Mouse (Mus musculus) brain, embryonic 18.5 days (tissue): ENCODE data around the gene Npl.
"Not testable (repeated sequence)": the region's sequence is repeated elsewhere in the genome, so short reads cannot be mapped to it uniquely, and the experiment has no call there.

Experiments used
- DNase-seq: peaks from one replicate; pipeline ENCODE4 v3.0.0-alpha.2; 2012; ENCODE audit warnings: low read depth, low spot score

Npl gene

GRCm38 (mm10) chr1:153489132-153489531 lies 60.7 kb downstream of the Npl start:
- no peak for DNase-seq

DNA sequence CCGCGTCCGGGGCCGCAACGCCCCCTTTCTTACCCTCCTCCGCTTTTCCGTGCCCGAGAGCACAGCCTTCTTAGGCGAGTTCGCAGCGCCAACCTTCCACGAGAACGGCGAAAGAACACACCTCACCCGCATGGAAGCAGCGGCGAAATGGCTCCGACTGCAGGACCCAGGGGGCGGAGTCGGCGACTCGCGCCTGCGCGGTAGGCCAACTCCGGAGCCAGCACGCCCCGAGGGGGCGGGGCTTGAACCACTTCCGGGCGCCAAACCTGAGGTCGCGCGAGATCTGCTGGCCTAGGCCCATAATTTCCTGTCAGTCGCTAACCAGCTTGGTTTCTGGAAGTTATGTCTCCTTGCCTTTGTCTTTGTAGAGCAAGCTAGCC lies 62.4 kb downstream of the Npl start, which contains the start of gene Dhx9:
Gene Dhx9, minus strand, starts transcription at position 161 of the 380 bp plus-strand sequence.
- DNase-seq, result peak; percentile 91

DNA sequence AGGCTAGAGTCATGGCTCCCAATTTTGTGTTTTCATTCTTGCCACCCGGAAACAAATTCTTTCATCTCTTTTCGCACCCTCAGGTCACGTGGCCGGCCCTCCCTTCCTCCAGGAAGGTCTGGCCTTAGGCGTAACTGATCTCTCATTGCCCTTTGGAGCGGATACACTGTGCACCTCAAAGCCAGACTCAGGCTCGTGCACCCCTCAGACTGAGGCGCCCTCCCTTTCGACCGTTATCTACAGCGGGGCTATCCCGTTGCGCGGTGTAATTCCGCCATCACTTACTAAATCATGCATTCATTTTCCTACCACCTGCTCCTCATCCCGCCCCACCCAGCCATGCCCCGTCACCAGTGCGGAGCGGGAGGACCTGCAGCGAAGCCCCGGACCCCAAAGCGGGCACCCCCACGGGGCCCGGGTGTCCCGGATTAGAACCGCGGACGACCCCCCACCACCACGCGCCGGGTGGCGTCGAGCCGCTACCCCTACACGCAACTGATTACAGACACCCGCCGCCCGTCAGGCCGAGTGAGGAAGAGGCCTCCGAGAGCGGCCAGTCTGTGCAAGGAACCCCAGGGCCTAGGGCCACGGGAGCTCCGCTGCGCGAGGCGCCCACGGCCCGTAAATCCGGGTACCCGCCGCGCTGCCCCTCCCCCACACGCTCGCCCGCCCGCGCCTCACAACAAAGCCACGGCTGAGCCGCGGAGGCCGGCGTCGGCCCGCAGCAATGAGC lies 62.9 kb downstream of the Npl start:
- DNase-seq, result peak; percentile 43

GRCm38 (mm10) chr1:153486120-153486519 lies 63.7 kb downstream of the Npl start:
- not testable (repeated sequence) for DNase-seq

- DNase-seq, result no peak
Measured at GRCm38 (mm10) chr1:153485201-153485796, 64.5 kb downstream of the Npl start.

DNA sequence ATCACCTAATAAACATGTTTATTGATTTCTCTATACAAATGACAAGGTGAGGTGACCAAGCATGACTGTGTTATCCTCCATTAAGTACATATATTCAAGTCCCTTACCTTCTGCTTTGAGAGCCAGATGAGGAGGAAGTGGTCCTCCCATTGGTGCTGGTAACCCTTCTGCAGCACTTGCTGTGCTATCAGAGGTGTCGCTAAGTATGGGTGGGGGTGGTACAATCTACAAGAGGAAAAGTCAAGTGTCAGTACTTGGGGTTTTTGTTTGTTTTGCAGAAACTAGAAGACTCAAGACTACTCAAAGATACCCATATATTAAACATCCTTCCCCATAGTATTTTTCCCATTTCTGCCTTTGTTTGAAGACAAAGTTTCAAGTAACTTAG lies 68.8 kb downstream of the Npl start:
- DNase-seq, result no peak

GRCm38 (mm10) chr1:153480386-153481024 lies 69.3 kb downstream of the Npl start:
- DNase-seq, result no peak

- DNase-seq, result no peak
Measured at GRCm38 (mm10) chr1:153479296-153479695, 70.5 kb downstream of the Npl start.

- DNase-seq, result no peak
Measured at GRCm38 (mm10) chr1:153461796-153462195, 88.0 kb downstream of the Npl start.

DNA sequence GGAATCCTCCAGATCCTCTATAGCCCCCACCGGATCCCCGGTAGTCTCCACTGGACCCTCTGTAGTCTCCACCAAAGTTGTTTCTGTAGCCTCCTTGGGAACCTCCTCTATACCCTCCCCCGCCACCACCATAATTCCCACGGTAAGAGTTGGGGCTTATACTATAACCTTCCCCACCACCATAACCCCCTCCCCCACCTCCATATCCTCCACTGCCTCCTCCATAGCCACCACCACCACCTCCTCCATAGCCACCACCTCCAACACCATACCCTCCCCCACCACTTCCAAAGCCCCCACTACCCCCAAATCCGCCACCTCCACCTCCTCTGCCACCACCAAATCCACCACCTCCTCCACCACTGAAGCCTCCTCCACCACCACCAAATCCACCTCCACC lies 93.7 kb downstream of the Npl start:
- no peak for DNase-seq

- no peak for DNase-seq
Measured at GRCm38 (mm10) chr1:153453146-153453642, 96.7 kb downstream of the Npl start.
